Mouse (Mus musculus) neural tube, embryonic 10.5 days (tissue): Measurements from ENCODE around the gene Slc37a1.

Source experiments
- DNase-seq: peaks from one replicate; pipeline ENCODE4 v3.0.0-alpha.2; 2017; ENCODE audit warnings: low spot score; ENCODE audit errors: extremely low spot score

The Slc37a1 gene

DNA sequence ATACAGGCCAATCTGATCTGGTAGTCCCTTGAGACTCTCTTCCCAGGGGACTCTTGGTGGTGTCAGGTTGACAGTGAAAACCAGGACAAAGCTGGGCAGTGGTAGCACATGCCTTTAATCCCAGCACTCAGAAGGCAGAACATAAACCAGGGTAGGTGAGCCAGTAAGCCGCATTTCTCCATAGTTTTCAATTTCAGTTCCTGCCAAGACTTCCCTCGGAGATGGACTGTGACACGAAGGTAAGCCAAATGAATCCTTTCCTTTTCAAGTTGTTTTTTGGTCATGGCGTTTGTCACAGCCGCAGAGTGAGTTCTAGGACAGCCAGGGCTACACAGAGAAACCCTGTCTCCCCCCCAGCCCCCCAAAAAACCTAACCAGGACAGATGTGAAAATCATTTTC lies 105.4 kb downstream of the Slc37a1 start:
- DNase-seq: no peak

DNA sequence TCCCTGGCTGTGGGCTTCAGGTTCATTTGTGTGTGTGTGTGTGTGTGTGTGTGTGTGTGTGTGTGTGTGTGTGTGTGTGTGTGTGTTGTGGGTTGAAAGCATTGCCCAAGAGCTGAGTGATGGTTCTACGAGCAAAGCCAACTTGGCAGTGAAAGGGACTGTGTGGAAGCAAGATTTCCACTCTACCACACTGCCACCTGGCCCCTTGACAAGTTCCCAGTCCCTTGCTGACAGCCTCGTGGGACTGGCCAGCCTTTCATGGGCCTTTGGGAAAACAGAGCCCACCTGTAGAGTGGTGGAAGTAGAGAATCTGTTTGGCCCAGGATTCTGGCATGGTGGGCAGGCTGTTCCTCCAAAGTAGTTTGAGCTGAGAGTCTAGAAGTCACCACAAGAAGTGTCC lies 107.2 kb downstream of the Slc37a1 start:
- DNase-seq: no peak

DNA sequence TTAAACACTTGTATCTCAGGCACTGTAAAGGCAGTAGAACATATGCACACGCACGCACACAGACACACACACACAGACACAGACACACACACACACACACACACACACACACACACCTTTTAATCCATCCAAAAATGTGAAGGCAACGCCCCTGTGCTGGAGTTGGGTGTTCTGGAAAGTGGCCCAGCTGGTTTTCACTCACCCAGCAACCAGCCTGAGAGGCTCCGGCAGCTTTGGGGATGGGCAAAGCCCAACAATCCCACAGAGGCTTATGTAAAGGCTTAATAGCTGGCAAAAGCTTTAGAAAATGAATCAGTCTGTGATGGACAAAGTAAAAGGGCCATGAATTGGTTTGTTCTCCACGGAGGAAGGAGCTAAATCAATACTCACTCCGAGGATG lies 113.7 kb downstream of the Slc37a1 start:
- DNase-seq: no peak
